Mouse (Mus musculus) forebrain, embryonic 11.5 days (tissue): ENCODE measurements at regions not wholly inside any gene's neighbourhood (a gene's known extent, or its start where the extent isn't known, plus 50 kb on each side); places are given as distances from the start of the nearest gene placed in this dataset.
"Not testable (repeated sequence)": the region's sequence is repeated elsewhere in the genome, so short reads cannot be mapped to it uniquely, and the experiment has no call there.

Experiments
- ATAC-seq: fragments of 200-750 bp; cut with Nextera tagmentation; replicated peaks from 2 replicates; pipeline ENCODE4 v1.8.0; 2017; ENCODE audit warnings: moderate TSS enrichment; ENCODE audit not compliant: low FRiP score
- DNase-seq: peaks from one replicate; pipeline ENCODE4 v3.0.0-alpha.2; 2017; ENCODE audit warnings: low spot score
- H3K27ac ChIP-seq: fragments of 300-500 bp; sonication (generic); 2 replicates; pipeline ENCODE4 v1.5.1; 2014; ENCODE audit warnings: low read depth, low read length
- H3K27me3 ChIP-seq: fragments of 300-500 bp; sonication (generic); 2 replicates; pipeline ENCODE4 v1.6.1; 2014; ENCODE audit warnings: mild to moderate bottlenecking, low read length, mixed read lengths; ENCODE audit not compliant: control insufficient read depth, insufficient read depth
- H3K36me3 ChIP-seq: fragments of 300-500 bp; sonication (generic); 2 replicates; pipeline ENCODE4 v1.6.1; 2014; ENCODE audit warnings: mild to moderate bottlenecking, low read length, moderate library complexity, mixed read lengths; ENCODE audit not compliant: control insufficient read depth, insufficient read depth
- H3K4me1 ChIP-seq: fragments of 300-500 bp; sonication (generic); replicated peaks from 2 replicates; pipeline ENCODE4 v1.6.1; 2014; ENCODE audit warnings: low read length, mixed read lengths; ENCODE audit not compliant: control insufficient read depth, insufficient read depth
- H3K4me2 ChIP-seq: fragments of 300-500 bp; sonication (generic); 2 replicates; pipeline ENCODE4 v1.6.1; 2014; ENCODE audit warnings: low read depth, mild to moderate bottlenecking, low read length, moderate library complexity, mixed read lengths; ENCODE audit not compliant: severe bottlenecking
- H3K4me3 ChIP-seq: fragments of 300-500 bp; sonication (generic); 2 replicates; pipeline ENCODE4 v1.5.1; 2014; ENCODE audit warnings: low read depth, low read length
- H3K9ac ChIP-seq: fragments of 300-500 bp; sonication (generic); 2 replicates; pipeline ENCODE4 v1.6.1; 2014; ENCODE audit warnings: low read length
- H3K9me3 ChIP-seq: fragments of 300-500 bp; sonication (generic); 2 replicates; pipeline ENCODE4 v1.6.1; 2016; ENCODE audit warnings: low read length, mixed read lengths; ENCODE audit not compliant: control insufficient read depth
- WGBS: fragments of 180-500 bp; shearing (Covaris S2); extraction: QIAGEN DNeasy Blood & Tissue Kit; methylation state at CpG from one replicate; pipeline ENCODE4 v1.1.7; 2014; 5-methylcytosine and 5-hydroxymethylcytosine counted together

DNA sequence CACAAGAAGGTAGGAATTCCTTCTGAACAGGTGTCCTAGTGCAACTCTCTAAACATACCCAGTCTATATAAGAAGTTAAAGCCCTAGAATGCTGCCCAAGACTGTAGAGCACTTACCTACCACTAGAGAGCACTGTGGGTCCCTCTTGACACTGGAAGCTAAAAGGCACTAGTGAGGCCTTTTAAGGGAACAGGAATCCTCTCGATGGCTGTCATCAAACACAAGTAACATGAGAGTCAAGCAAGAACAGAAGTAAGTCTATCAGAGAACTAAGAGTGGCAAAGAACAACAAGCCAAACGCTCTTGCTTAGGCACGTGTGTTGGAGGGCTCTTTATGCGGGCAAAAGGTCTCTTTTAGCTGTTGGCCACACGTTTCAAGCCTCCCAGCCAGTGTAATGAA is 123.8 kb upstream of the G530012D18Rik start:
- 50% methylated on average over 1 of the region's 5 CpGs for WGBS
- H3K9me3 ChIP-seq, H3K9ac ChIP-seq, H3K36me3 ChIP-seq, H3K27me3 ChIP-seq, H3K4me3 ChIP-seq, H3K4me1 ChIP-seq, ATAC-seq, H3K27ac ChIP-seq, H3K4me2 ChIP-seq, DNase-seq: not testable (repeated sequence)

DNA sequence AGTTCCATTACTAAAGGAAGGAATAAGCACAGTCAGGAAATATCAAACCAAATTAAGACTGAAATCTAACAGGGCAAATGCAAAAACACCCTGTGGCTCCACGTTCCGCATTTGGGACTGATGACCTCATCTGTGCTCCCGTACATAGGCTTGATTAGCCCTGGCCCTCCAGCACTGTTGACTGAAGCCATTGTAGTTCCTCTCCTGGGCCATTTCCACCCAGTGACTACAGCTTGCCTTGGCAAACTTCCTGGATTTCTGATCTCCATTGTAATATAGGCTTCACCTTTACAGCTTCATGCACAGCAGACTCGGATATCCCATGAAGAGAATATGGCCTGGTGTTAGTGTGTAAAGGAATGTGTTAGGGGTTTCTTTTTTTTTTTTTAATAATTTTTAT is 122.1 kb upstream of the G530012D18Rik start:
- not testable (repeated sequence) for H3K4me1 ChIP-seq, H3K9me3 ChIP-seq, H3K4me3 ChIP-seq, ATAC-seq, H3K27ac ChIP-seq, H3K27me3 ChIP-seq, H3K36me3 ChIP-seq, H3K4me2 ChIP-seq, H3K9ac ChIP-seq
- DNase-seq, result peak; percentile 31
- 89% methylated on average over 4 of the region's 4 CpGs for WGBS

DNA sequence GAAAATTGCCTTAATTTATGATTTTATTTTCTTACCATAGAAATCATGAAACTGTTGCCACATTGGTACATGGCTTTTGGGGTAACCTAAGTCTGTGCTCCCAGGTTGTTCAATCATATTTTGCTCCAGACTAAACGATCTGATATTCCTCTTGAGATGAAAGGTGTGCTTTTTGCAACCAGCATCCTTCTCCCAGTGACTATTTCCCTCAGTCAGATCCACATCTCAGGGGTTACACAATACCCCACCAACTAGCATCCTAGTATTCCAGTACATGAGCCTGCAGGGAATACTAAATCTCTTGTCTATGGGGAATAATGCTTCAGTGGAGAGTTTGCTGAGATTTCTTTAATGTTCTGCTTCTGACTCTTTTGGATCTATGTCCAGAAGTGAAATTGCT is 118.8 kb upstream of the G530012D18Rik start:
- not testable (repeated sequence) for H3K9me3 ChIP-seq, H3K27me3 ChIP-seq, H3K27ac ChIP-seq, H3K4me2 ChIP-seq, H3K4me3 ChIP-seq, H3K36me3 ChIP-seq, ATAC-seq, H3K9ac ChIP-seq, DNase-seq, H3K4me1 ChIP-seq
- 67% methylated on average over 1 of the region's 1 CpGs for WGBS

DNA sequence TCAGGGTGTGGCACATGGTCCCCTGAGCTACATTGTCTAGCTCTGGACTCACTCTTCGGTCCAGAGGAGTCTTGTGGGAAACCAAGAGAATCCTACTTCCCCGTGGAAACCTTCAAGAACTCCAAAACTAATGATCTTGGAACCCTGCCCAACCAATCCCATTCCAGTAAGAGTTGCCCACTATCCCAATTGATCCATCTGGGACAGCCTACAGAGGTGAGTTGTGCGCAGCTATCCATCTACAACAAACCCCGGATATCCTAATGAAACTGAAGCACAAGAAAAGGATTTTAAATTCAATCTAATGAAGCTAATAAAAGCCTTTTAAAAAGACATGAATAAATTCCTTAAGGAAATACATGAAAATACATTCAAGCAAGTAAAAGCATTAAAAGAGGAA is 117.7 kb upstream of the G530012D18Rik start:
- WGBS, result 74% methylated on average over 4 of the region's 4 CpGs

DNA sequence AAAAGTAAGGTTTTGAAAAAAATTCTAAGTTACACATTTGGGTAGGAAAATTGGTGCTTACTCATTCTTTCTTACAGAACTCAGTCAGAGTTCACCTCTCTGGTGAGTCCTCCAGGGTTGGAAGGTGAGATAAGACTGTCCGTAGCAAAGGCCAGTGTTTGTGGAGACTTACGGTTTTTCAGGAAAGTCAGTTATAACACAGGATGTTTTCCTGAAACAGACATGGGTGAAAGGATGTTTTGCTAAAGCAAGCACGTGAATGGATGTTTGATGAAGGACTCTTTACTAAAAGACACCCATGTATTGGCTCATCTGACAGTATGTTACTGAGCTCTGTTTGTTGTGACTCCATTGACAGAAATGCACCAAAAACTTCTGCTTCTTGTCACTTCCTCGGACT is 113.4 kb upstream of the G530012D18Rik start:
- H3K9ac ChIP-seq, ATAC-seq, H3K27ac ChIP-seq, H3K9me3 ChIP-seq, H3K4me2 ChIP-seq, H3K4me1 ChIP-seq, DNase-seq, H3K4me3 ChIP-seq, H3K36me3 ChIP-seq, H3K27me3 ChIP-seq: not testable (repeated sequence)
- 86% methylated on average over 4 of the region's 4 CpGs for WGBS

More for the DNA sequence above, 117.7 kb upstream of the G530012D18Rik start:
- H3K36me3 ChIP-seq, ATAC-seq, H3K9me3 ChIP-seq, H3K4me3 ChIP-seq, H3K27me3 ChIP-seq, DNase-seq, H3K4me2 ChIP-seq, H3K4me1 ChIP-seq, H3K27ac ChIP-seq, H3K9ac ChIP-seq: not testable (repeated sequence)

DNA sequence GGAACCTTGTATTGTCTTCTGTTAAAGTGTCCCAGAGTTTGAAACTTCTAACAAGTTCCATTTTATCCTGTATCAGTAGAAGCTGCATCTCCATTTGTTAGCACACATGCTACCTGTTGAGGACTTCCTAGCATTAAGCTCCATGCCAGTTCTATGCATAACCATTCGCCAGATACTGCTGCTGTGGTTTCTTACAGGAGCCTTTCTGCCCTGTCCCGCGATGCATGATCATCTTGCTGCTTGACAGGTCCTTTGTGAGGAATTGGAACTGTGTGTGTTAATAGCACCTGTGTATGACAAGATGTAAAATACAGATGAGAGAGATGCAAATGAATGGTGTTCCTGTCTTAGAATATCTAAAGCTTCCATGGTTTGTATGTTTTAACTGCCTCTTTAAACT is 96.4 kb upstream of the G530012D18Rik start:
- not testable (repeated sequence) for H3K27ac ChIP-seq, H3K4me3 ChIP-seq, H3K9me3 ChIP-seq, H3K4me1 ChIP-seq, H3K36me3 ChIP-seq, ATAC-seq, H3K27me3 ChIP-seq, H3K4me2 ChIP-seq, H3K9ac ChIP-seq, DNase-seq
- 82% methylated on average over 3 of the region's 3 CpGs for WGBS

DNA sequence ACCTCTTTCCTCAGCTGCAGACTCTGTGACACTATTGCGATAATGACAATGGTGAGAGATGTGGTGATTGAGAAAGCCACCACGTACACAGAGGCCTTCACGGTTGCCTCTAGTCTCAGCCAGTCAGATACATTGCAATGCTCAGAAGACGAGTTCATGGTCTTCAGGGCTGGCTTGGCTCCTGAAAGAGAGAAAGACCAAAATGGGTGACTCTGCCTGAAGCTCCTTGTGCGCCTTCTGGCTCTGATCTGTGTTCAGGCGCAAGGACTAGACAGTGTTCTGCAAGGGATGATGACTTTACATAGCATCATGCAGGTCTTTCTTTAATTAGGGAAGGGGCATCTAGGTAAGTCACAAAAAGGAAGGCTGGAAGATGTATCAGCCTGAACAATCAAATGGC is 90.5 kb upstream of the G530012D18Rik start:
- not testable (repeated sequence) for H3K9ac ChIP-seq, ATAC-seq, H3K4me2 ChIP-seq, H3K9me3 ChIP-seq, H3K27ac ChIP-seq, DNase-seq, H3K4me1 ChIP-seq, H3K4me3 ChIP-seq, H3K36me3 ChIP-seq, H3K27me3 ChIP-seq
- 82% methylated on average over 3 of the region's 6 CpGs for WGBS

DNA sequence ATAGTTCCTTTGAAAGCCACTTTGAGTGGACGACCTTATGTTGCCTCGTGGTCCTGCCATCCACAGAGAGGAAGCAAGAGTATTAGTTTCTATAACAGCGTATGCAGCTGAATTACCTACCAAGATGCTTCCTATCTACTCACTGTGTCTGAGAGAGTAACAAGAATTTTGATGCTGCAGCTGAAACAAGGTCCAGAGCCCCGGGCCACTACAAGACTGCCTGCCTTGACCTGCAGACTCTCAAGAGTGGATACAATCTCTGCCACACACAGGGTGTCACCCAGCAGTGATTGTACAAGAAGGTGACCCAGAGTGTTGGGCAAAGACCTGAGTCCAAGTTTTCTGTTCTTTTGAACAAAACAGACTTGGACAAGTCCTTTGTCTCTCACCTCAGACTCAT is 75.5 kb upstream of the G530012D18Rik start:
- H3K36me3 ChIP-seq, H3K27me3 ChIP-seq, H3K4me3 ChIP-seq, H3K27ac ChIP-seq, H3K4me1 ChIP-seq, H3K9me3 ChIP-seq, ATAC-seq, DNase-seq, H3K9ac ChIP-seq, H3K4me2 ChIP-seq: not testable (repeated sequence)
- 91% methylated on average over 3 of the region's 4 CpGs for WGBS

DNA sequence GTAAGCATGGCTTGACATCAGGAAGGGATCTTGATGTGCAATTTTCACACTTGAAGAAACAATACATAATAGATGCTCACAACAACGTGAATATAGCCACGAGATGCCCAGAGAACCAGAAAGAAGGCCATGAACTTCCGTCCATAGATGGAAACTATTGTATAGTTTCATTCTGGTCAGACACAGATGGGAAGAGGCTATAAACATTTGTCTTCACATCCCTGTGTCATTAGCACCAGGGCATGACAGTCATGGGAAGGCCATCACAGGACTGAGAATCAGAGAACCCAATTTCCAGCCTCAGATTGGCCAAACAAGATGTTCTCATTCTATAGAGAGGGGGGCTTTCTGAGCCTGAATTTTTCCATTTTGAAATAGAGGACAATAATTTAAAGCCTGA is 74.2 kb upstream of the G530012D18Rik start:
- not testable (repeated sequence) for DNase-seq, H3K9ac ChIP-seq, H3K36me3 ChIP-seq, H3K9me3 ChIP-seq, ATAC-seq, H3K4me1 ChIP-seq, H3K27me3 ChIP-seq, H3K4me3 ChIP-seq, H3K27ac ChIP-seq, H3K4me2 ChIP-seq
- 77% methylated on average over 3 of the region's 3 CpGs for WGBS
